Mouse (Mus musculus): ENCODE data around the gene Pdzrn3.
A peak's percentile ranks its signal among the peaks of the same experiment; 100 is the strongest.

Gene Pdzrn3

GRCm38 (mm10) chr6:101291944-101292343, 85.8 kb downstream of the Pdzrn3 start:
- no peak for DNase-seq (ENCODE audit: low read depth, low spot score)

DNA sequence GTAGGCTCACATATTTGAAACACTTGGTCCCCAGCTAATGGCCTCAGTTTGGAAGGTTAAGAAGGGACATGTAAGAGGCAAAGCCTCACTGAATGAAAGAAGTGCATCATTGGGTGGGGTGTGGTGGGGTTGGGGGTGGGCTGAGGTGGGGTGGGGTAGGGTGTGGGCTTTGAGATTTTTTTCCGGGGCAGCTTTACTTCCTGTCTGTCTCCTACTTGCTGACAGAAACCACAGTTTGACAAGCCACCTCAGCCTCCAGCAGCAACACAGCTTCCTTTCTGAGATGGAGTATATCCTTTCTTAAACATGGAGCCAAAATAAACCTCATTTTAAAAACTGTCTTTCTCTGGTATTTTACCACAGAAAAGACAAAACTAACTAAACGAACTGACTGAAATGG, 87.5 kb downstream of the Pdzrn3 start:
- DNase-seq (ENCODE audit: low read depth, low spot score), result no peak

- DNase-seq (ENCODE audit: low read depth, low spot score), result no peak
Observed at GRCm38 (mm10) chr6:101289428-101289827, 88.3 kb downstream of the Pdzrn3 start.

GRCm38 (mm10) chr6:101287566-101288173, 90.0 kb downstream of the Pdzrn3 start:
- no peak for DNase-seq (ENCODE audit: low read depth, low spot score)

GRCm38 (mm10) chr6:101287077-101287476, 90.6 kb downstream of the Pdzrn3 start:
- DNase-seq (ENCODE audit: low read depth, low spot score), result no peak

DNA sequence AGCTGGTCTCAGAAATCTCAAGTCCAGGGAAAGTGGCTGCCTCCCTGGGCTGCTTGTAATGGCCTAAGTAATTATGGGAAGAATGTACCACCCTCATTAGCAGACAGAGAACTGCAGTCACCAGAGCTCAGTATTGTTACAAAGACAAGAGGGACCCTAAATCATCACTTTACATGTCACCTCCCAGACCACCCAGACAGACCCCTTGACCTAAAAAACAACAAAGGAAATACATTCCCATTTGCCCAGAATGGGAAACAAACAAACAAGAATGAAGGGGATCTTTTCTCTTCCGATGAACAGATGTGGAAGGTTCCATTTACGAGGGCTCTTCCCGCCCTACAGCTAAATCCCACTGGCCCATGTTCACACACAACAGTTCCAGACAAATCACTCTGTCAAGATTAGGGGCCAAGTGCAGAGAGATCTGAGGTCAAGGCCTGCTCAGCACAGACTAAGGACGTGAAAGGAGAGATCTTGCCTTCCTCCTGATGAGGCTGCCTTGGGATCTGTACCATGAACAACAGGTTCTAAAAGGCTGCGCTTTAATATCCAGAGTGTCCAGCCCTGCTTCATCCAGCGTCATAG, 93.2 kb downstream of the Pdzrn3 start:
- no peak for DNase-seq (ENCODE audit: low read depth, low spot score)

- no peak for DNase-seq (ENCODE audit: low read depth, low spot score)
Observed at GRCm38 (mm10) chr6:101283891-101284290, 93.8 kb downstream of the Pdzrn3 start.

DNA sequence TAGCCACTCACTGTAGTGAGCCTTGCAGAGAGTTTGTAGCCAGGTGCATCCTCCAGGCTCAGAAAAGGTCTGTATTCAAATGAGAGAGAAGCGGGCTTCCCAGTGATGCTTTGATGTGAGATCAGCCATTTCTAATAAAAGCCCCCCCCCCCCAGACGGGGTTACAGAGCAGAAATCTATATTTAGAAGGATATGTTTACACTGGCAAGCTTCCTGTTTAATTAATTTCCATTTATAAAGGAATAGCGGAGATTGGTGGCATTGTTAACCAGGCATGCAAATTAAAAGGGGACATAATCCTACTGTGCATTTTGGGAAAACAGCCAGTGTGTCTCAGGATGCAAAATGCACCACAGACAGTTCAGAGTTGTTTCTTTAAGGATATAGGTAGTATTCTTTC, 96.1 kb downstream of the Pdzrn3 start:
- no peak for DNase-seq (ENCODE audit: low read depth, low spot score)

GRCm38 (mm10) chr6:101280811-101281218, 96.9 kb downstream of the Pdzrn3 start:
- DNase-seq (ENCODE audit: low read depth, low spot score), result no peak

DNA sequence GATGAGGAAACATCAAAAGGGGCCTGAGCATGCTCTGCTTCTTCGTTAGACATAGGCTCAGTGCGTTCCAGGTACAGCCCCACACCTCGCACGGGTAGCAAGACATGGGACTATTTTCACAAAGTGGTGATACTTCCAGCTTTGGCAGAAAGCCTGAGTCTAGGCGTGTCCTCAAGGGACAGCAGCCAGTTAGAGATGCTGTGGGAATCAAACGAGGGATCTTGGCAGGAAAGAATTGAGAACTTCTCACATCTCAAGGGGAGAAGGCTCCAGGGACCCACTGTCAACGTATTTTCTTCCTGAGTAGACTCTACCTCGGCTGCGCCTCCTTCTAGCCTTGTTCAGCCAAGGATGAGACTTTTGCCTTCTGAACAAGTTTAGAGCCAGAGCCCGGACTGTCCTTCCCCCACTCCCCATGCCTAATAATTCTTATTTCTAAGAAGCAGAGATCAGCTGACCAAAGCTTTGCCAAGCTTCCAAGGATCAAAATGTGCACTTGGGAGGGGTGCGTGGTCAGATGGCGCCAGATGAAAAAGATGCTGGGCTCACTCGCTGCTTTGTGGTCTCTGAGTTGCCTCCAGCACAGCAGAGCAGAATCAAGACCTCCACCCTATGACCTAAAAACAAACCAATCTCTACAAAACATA, 99.3 kb downstream of the Pdzrn3 start:
- no peak for DNase-seq (ENCODE audit: low read depth, low spot score)

- DNase-seq (ENCODE audit: low read depth, low spot score), result no peak
Observed at GRCm38 (mm10) chr6:101276261-101276660, 101.4 kb downstream of the Pdzrn3 start.

GRCm38 (mm10) chr6:101275806-101276205, 101.9 kb downstream of the Pdzrn3 start:
- no peak for DNase-seq (ENCODE audit: low read depth, low spot score)

DNA sequence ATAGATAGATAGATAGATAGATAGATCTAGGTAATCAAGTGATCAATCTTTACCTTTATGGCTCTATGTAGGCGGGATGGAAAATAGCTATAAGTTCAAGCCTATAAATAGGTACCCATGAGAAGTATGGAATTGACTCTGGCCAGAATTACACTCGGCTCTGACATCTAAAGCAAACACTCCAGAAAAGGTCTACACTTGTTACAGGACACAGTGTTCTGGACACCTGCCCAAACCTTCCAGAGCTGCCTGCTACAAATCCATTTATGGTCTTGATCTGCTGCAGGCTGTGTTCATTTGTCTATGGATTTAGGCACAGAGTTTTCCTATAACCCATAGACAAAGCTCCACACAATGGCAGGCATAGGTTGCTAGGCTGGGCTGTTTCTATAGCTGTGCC, 102.9 kb downstream of the Pdzrn3 start:
- no peak for DNase-seq (ENCODE audit: low read depth, low spot score)

- DNase-seq (ENCODE audit: low read depth, low spot score), result no peak
Observed at GRCm38 (mm10) chr6:101272256-101272655, 105.4 kb downstream of the Pdzrn3 start.

DNA sequence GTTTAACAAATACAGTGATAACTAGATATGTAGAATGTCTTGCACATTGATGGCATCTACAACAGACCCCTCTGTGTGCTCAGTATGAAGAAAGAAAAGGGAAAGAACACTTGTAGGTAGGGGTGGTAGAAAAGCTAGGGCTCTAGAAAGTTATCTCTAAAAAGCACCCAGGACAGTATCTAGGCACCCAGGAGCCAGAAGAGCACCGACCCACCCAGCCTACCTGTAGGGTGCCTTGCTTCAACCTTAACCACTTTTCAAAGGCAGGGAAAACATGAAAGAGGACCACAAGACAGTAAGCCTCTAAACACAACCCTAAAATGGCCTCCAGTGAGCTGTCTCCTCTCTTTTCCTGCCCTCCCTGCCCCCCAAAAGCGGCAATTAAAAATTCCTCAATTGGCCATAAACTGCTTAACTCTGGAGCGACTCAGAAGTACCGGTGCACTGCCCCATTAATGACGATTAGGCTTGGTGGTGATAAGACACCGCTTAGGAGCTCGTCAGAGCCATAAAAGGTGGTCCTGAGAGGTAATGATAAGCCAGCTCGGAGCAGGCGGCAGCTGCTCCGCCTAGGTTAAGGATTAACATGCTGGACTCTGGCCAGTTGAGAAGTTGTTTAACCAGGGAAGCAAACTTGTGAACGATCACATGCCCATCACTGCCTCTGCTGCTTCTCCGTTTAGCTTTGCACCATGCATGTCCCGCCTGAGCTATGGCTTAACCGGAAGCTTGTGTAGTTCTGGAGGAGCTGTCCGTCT, 106.1 kb downstream of the Pdzrn3 start:
- DNase-seq (ENCODE audit: low read depth, low spot score), result peak; percentile 51

DNA sequence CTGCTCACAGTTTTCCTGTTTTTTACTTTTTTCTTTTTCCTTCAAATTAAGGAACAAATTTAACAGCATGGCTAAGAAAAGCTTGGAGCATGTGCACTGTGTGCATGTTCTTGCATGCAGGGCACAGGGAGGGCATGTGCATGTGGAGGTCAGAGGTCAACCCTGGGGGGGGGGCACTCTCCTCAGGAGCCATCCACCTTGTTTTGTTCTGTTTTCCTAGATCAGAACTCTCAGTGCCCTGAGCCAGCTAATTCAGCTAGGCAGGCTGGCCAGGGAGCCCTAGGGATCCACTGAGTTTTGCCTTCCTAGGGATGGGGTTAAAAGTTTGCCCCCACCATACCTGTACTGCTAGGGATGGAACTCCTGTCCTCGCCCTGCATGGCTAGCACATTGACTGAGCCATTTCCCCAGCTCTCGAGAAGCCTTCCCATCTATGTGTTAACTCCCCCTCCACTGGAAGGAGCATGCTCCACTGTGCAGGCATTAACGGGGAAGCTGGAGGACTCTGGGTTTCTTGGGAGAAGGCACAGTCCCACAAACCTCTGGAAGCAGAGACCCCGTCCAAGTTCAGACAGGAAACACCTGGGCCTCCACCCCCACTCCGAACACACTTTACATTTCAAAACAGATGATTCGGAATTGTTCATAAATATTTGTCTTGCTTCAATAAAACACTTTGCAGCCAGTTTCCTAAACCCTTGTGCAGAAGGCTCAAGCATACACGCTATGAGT, 107.4 kb downstream of the Pdzrn3 start:
- DNase-seq (ENCODE audit: low read depth, low spot score), result no peak

DNA sequence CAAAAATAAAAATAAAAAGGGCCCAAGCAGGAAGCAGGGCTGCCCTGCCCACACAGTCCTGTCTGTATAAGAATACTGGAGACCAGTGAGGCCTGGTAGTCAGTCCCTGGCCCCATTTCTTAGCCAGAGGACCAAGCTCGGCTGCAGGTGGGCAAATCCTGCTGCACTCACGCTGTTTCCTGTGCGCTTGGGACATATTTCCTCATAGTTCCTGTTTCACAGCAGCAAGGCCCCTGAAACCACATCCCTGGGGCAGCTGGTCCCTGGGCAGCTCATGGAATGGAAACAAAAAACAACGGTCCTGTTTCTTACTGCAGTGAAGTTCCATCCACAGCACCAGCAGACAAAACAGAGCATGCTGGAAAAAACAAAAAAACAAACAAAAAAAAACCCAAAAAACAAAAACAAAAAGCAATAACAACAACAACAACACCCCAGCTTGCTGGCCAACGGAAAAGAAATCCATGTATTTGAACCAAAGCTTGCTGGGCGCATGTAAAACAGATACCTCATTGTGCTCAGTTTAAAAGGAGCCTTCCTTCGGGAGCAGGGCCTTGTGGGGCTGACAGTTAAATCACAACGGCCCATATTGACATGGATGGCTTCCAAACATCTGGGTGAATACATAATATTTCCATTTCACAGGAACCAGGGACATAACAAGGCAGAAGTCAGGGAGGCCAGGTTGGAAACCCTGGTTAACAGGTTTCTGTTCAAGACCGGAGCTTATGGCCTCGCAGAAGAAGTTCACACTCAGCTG, 108.2 kb downstream of the Pdzrn3 start:
- no peak for DNase-seq (ENCODE audit: low read depth, low spot score)

GRCm38 (mm10) chr6:101268266-101268665, 109.4 kb downstream of the Pdzrn3 start:
- DNase-seq (ENCODE audit: low read depth, low spot score), result no peak

- peak; percentile 5 for DNase-seq (ENCODE audit: low read depth, low spot score)
Observed at GRCm38 (mm10) chr6:101266787-101267186, 110.9 kb downstream of the Pdzrn3 start.

- DNase-seq (ENCODE audit: low read depth, low spot score), result no peak
Observed at GRCm38 (mm10) chr6:101263544-101263943, 114.2 kb downstream of the Pdzrn3 start.

GRCm38 (mm10) chr6:101261513-101261912, 116.2 kb downstream of the Pdzrn3 start:
- DNase-seq (ENCODE audit: low read depth, low spot score), result no peak

Data from c-Kit-negative CD71-positive TER-119-positive erythroid progenitor cells, embryonic 14.5 days (primary cell).